Mouse (Mus musculus) right cerebral cortex, adult 2 months (tissue): ENCODE measurements around the gene Adamtsl3.

ENCODE experiments used
- DNase-seq, 2 experiments: peaks; one replicate each; pipeline ENCODE4 v3.0.0; 2021 to 2022; ENCODE audit warnings: low spot score in 2 of 2

Adamtsl3 gene

DNA sequence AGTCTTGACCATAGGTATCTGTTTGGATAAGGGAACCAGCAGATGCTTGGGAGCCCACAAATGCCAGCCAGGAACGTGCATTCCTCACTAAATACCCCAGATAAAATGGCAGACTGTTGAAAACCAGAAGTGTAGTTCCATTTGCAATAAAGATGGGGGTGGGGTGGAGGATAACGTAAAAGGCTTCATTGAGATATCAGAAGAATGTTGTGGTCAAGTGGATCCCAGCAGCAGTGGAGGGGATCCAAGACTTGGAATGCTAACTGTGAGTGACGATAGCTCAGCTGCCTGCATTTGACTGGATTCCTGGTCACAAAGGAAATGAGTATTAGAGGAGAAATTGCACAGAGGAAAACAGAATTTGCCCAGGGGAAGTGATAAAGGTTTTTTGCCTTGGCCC, 87.1 kb downstream of the Adamtsl3 start:
- no peak for DNase-seq

DNA sequence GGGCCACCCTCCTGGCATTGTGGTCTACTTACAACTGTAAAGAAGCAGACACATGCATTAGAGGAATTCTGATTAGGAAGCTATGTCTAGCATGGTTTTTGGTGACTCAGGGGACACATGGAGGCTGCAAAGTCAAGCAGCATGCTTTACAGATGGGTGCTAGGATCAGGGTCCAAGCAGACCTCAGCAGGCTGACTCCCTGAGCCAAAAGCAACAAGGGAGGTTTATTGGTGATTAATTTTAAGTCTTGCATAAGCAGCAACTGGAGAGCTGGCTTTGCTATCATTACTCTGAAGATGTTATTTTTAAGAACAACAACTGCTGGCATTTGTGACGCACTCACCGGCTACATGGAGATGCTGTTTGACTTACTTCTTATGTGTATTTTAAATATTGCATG, 88.1 kb downstream of the Adamtsl3 start:
- no peak for DNase-seq

DNA sequence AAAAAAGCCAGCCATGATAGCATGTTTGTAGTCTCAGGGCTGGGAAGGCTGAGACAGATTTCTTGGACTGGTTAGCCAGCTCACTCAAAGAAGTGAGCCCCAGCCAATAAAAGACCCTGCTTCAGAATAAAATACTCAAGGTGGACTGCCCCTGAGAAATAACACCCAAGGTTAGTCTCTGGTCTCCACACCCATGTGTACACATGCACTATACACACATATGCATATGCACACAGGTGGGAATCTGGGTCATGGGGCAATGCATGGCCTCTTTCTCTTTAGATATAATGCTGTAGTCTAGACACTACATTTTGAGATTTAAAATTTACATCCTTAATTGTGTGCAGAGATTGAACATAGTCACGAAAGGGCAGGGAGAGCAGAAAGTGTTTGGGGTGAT, 88.8 kb downstream of the Adamtsl3 start:
- DNase-seq, result no peak

DNA sequence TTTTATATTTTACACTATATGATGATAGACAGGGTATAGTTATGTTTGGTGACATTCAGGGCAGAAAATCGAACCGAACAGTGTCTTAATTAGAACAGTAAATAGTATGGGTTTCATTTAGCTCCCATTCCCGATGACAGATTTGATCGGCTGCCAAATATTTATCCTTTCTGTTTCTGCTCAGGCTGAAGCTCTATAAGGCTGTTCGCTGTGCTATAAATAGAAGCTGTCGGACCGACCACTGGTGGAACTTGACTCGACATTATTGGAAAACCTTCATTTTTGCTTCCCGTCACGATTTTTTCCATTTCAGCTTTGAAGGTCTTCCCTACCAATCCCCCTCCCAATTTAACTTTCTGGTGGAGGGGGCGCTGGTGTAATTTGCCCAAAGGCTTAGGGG, 89.9 kb downstream of the Adamtsl3 start:
- no peak for DNase-seq

DNA sequence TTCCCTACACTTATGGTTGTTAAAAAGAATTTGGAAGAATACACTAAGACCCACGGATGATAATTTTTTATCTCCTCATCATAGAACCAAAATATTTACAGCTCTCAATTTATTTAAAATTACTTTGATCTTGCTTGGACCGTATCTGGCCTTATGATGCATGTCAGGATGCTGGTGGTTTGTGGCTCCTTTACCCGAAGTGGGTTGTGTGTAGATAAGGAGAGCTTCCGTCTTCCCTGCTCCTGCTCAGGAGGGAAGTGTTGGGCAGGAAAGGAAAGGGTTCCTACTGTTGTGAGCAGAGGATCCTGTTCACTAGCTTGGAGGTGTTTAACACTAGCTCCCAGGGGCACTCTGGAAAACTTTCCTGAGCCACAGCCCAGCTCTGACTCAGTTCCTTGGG, 94.0 kb downstream of the Adamtsl3 start:
- DNase-seq, result no peak

DNA sequence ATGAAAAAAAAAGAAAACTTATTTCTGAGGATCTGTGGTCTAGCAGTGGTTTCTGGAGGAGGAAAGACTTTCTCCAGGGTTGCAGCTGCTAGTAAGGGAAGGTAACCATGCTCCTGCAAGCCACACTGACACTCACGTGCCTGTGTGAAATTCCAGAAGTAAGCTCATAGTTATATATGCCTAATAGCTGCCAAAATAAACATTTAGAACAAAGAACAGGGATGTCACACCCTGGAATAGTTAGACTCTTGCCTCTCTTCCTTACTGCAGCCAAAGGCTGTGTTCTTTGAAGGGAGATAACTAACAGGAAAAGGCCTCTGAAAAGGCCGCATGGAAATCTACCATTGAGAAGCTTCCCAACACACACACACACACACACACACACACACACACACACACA, 96.1 kb downstream of the Adamtsl3 start:
- DNase-seq, result no peak

DNA sequence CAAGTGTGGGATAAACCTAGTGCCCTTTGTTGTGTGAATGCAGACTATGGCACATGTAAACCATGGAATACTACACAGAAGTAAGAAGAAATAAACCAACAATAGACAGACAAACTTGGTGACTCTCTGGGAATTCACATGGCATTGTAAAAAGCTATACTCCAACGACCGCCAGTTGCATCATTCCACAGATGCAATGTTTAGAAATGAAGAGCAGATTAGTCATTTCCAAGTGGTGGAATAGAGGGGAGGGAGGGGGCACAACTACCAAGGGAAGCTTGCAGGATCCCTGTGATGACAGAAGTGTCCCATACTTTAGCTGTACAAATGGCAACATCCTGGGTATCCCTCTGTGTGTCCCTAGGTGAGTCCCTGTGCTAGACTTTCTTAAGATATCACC, 97.7 kb downstream of the Adamtsl3 start:
- no peak for DNase-seq

DNA sequence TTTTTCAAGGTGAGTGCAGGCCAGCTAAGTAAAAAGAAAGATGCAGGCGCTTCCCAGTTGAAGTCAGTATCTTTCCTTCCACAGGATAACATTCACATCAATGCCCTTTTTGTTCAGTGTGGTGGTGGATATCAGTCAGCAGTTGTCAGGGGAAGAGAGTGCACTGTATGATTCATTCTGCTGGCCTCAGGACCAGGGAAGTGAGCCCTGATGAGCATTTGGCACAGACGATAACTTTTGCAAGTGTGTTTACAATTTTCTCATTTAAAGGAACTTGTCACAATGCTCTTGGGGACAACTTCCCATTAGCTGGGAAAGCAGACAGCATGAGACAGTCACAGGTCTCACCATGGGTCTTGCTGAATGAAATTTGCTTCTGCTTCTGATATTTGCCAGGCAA, 122.9 kb downstream of the Adamtsl3 start:
- no peak for DNase-seq

DNA sequence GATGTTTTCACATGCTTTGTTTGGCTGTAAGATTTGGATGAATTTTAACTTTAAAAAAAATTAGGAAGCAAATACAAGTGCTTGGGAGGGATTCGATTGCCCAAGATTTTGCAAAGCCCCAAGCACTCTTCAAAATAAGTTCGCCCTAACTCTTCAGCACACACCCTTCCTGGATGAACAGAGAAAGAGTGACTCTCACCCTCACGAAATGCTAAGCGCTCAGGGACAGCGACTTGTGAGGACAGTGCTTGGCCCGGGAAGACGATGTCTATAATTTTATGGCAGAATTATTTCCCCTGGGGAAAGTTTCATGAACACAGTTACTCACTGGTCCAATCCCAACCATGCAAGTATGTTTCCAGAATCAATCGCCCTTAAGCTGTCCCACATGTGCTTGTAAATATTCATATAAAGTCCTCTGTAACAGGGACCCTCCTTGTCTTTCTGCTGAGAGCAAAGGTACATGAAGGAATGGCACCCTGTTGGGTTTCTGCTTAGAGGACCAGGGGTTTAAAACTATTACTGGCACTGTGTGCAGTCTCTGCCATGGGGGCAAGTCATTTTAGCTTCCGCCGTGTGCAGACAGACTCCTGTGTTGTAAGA, 127.5 kb downstream of the Adamtsl3 start:
- DNase-seq, result no peak

DNA sequence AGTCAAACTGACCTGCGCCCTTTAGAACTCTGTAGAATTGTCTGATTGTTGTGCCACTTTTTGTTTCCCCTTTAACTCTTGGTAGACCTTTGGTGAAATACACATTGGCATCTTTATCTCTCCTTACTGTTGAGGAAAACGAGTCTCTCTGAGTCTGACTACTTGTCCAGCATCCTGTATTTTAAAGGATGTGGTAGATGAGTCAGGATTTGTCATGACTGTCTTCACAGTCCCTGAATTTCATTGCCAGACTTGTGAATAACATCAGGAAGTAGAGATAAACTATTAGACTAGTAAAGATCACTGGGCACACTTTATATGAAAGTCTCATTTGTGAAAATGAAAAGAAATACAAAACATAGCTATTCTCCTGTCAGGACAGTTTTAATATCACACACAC, 128.9 kb downstream of the Adamtsl3 start:
- no peak for DNase-seq

DNA sequence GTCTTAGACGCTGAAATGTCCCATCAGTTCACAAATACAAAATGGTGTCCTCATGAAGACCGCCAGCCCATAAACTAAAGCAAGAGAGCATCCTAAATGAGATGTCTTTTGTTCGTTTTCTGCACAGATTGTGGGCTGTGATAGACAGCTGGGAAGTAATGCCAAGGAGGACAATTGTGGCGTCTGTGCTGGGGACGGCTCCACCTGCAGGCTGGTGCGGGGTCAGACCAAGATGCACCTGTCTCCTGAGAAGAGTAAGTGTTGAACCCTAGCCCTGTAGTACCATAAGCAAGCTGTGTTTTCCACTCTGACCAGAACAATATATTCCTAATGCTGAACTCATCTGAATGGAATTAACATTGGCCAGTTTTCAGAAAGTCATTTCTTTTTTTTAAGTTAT, 129.9 kb downstream of the Adamtsl3 start:
- DNase-seq, result no peak

DNA sequence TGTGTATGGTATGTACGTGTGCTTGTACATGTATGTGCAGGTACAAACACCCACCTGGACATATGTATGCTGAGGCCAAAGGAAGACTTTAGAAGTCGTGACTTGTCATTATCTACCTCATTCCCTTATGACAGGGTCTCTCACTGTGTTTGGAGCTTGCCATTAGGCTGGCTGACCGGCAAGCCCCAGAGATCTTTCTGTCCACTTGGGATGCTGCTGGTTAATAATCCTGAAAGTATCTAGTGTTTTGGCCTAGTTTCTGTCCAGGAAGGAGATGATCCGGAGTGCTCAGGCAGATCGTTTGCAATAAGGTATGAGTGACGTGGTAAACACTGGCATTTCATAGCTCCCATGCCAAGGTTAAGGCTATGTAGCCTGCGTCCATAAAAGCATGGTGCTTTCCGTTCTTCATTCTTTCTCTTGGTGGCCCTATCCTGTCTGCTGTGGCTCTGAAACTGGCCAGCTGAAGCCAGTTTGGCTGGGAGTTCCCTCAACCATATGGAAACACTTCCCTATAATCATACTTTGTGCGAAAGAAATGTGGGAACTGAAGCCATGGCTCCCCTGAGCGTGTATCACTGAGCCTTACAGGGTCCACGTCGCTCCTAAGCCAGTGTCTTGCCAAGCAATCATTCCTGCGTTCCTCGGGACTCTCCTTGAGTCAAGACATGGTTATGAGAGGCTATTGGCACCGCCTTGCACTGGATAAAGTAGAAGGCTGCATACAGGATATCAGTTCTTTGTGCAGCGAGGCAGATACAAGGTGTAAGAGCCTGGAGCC, 141.1 kb downstream of the Adamtsl3 start:
- DNase-seq, result no peak

DNA sequence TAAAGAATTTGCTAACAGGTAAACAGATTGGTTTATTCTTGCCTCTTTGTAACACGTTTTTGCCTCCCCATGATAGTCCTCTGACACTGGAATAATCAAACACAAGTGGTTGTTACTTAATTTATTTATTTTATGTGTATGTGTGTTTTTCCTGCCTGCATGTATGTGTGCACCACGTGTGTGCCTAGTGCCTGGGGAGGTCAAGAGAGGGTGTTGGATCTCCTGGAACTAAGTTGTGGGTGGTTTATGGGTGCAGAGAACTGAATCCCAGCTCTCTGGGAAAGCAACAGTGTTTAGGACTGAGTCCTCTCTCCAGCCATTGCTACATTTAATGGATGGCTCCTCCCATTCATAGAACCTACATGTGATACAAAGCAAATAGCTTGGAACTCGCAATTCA, 143.0 kb downstream of the Adamtsl3 start:
- no peak for DNase-seq

DNA sequence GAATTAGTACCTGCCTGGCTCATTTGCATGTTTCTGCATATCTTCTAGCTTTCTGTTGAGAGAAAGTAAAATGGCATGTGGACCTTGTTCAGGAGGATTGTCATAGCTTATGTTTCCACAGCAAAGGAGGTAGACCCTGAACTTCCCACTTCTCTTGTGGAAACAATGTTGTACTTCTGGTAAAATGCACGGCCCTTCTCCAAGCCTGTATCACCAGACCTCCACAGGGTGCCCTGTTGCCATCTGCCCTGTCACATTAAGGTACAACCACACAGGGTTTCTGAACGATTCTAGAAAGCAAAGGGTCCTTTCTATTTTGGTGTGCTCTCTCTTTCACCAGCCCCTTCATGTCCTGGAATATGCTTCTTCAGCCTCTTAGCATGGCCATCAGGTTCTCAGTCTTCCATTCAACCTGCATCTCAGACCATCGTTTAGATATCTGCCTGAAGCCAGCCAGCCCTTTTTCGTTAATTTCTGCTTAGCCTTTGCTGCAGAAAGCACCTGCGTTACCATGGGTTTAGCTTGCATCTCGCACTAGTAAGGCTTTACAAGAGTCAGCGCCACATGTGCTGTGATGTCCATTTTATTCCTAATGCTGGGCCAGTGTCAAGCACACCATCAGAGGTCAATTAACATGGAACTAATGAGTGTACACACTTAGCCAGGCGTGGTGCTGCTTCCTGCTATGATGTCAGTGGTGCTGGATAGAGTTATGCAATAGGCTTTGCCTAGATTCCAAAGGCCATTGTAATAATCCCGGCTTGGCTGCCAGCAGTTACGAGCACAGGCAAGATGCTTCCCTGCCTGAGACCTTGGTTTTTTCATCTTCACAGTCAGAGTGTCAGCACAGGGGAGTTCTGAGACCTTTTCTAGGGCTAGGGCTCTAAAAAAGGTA, 143.6 kb downstream of the Adamtsl3 start:
- no peak for DNase-seq

DNA sequence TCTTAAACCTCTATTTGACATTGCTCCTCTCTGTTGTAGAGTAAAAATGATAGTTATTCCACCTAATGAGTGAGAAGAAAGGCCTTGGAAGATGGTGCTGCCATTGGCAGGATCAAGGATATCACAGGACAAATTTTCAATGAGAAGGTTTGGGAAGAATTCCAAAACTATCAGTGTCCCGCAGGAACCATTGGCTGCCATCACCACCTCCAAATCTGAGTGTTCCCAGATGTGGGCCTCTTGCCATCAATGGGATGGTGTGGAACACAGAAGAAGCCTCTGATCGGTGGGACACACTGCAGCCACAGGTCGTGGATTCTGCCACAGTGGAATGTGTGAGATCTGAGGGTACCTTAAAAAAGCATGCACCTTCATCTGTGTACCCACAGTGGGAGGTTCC, 147.9 kb downstream of the Adamtsl3 start:
- no peak for DNase-seq

DNA sequence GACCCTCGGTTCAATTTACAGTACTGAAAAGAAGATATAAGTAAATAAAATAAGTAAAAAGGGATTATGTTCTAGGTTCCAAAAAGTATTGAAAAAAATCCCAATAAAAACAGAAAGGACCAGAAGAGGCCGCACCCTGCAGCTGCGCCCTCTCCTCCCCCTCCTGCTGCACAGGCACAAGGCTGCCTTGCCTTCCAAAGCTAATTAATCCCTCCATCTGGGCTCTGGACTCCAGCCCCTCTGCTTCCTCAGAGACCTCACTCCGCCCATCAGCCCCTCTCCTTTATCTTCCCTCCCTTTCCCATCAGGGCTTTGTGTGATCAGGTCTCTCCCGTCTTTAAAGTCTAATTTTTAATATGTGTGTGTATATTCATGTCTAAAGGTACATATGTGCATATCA, 149.3 kb downstream of the Adamtsl3 start:
- no peak for DNase-seq

DNA sequence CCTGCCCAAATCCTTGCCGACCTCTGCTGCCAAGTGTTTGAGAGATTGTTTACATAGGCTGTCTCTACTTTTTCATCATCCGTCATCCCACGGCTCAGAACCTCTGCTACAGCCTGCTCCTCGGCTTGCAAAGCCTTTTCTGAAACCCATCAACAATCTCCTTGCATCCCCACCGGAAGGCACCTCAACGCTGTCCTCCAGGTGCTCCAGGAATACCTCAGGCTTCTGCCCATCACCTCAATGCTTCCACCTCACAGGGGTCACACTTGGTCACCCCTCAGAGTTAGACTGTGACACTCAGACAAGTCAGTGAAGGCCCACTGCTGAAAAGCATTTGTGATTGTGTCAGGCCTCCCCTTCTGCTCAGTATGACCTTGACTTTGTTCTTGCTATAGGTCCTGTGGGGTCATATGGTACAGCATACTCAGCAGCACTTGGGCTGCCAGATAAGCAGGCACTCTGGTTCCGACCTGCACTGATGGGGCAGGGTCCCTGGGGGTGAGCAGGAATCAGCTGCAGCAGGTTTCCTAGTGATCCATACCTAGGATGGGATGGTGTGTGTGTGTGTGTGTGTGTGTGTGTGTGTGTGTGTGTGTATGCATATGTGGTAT, 150.0 kb downstream of the Adamtsl3 start:
- DNase-seq, result no peak

DNA sequence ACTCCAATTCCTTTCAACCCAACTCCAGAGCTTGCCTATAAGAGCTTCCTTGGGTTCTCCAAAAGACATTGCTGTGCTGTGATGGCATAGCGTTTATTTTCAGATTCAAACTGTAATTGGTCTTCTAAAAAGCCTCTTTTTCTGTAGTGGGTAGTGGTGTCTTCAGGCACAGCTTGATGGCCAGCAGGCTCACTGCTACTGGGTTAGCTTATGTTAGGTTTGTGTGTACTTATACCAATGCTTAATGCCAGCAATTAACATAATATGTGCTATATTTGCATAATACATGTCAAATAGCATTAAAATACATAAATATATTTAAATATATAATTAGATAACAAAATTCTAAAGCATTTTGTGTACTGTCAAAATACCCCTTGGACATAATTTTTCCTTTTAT, 155.5 kb downstream of the Adamtsl3 start:
- DNase-seq, result no peak

DNA sequence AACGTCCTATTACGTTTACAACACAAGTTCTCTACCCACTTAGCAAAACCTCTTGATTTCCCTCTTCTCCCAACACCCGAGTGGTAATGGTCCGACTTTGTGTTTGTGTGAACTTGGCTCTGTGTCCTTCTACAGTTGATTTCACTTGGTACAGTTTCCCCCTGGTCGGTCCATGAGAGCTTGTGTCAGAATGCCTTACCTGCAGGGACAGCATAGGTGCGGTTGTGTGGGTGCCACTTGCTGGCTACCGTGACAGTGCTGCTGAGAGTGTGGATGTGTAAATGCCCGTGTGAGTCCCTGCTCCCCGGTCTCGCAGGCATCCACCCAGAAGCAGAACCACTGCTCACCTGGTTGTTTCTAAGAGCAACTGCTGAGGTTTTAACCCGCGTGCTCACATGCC, 157.4 kb downstream of the Adamtsl3 start:
- no peak for DNase-seq

DNA sequence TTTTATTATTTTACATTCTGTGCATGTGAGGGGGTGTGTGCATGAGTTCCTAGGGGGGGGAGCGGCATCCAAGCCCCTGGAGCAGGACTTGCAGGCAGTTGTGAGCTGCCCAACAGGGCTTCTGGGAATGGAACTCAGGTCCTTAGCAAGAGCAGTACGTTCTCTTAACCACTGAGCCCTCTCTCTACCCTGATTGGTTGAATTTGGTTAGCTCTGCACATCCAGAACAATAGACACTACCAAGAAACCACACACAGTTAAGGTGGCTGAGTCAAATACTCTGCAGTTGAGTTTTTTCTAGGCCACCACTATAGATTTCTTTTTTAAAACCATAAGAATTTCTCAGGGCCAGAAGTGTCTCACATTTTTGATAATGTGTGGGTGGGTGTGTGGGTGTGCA, 158.7 kb downstream of the Adamtsl3 start:
- DNase-seq, result no peak

DNA sequence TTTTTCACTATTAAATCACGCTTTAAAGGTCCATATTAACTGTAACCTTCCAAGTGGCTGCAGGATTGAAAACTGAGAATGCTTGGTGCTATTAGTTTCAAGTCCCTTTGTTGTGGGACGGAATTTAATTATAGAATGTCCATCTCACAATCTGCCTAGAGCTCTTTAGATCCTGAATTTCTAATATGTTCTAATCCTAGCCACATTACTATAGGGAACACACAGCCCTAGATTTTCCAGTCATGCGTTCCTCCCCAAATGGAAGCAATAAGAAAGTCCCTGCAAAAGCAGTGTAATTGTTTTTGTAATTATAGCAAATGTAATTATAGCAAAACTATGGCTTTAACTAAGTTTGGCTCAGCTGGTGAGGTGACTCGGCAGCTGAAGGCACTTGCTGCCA, 161.6 kb downstream of the Adamtsl3 start:
- DNase-seq, result no peak

DNA sequence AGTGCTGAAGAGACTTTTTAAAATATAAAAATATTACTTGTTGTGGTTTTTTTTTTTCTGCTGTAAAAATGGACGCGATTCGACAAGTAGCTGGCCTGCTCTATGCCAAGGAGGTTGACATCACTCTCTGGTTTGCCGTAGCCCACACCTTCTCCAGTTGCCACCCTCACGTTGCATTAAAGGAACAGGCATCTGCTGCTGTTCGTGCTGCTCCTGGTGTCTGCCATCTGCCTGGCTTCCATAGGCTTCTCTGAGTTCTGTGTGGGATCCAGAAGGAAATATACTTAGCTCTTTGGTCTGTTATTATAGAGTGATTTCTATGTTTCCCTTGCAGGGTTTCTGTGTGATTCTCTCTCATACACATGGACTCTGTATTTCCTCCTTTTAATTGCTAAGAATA, 165.8 kb downstream of the Adamtsl3 start:
- DNase-seq, result peak; percentile 67 to 70
